Mouse (Mus musculus) spleen, postnatal 10 days (tissue): ENCODE measurements around the gene Uvssa.

ENCODE experiments used
- DNase-seq, 2 experiments: peaks; one replicate each; pipeline ENCODE4 v3.0.0; 2021 to 2022; ENCODE audit warnings: low spot score in 2 of 2

Uvssa gene

GRCm38 (mm10) chr5:33372331-33373038 is 5.9 kb upstream of the Uvssa start:
- peak; percentile 16 to 27 for DNase-seq

- DNase-seq: no peak
Measured at GRCm38 (mm10) chr5:33377176-33377575, 1.2 kb upstream of the Uvssa start.

GRCm38 (mm10) chr5:33377801-33378301 is 498 bp upstream of the Uvssa start:
- peak in 1 of 2 experiments; percentile 49 for DNase-seq

GRCm38 (mm10) chr5:33387550-33387949 is 9.2 kb downstream of the Uvssa start:
- no peak for DNase-seq

GRCm38 (mm10) chr5:33393803-33394202 is 15.5 kb downstream of the Uvssa start:
- peak; percentile 37 to 80 for DNase-seq

- DNase-seq: no peak
Measured at GRCm38 (mm10) chr5:33395693-33396092, 17.3 kb downstream of the Uvssa start.

- no peak for DNase-seq
Measured at GRCm38 (mm10) chr5:33396828-33397227, 18.5 kb downstream of the Uvssa start.

GRCm38 (mm10) chr5:33400819-33401218 is 22.5 kb downstream of the Uvssa start:
- no peak for DNase-seq

GRCm38 (mm10) chr5:33420313-33420712 is 42.0 kb downstream of the Uvssa start:
- no peak for DNase-seq

- DNase-seq: no peak
Measured at GRCm38 (mm10) chr5:33427461-33427860, 49.1 kb downstream of the Uvssa start.

- DNase-seq: no peak
Measured at GRCm38 (mm10) chr5:33430106-33430505, 51.8 kb downstream of the Uvssa start.

- DNase-seq: no peak
Measured at GRCm38 (mm10) chr5:33430511-33431172, 52.3 kb downstream of the Uvssa start.

GRCm38 (mm10) chr5:33431173-33432005 is 53.0 kb downstream of the Uvssa start:
- no peak for DNase-seq

- DNase-seq: no peak
Measured at GRCm38 (mm10) chr5:33432057-33432935, 53.9 kb downstream of the Uvssa start.

GRCm38 (mm10) chr5:33433201-33434138 is 55.1 kb downstream of the Uvssa start, which contains the start of gene Nkx1-1:
TSS of gene Nkx1-1 (minus strand) at chr5:33433976.
- DNase-seq: no peak

GRCm38 (mm10) chr5:33434141-33434780 is 55.9 kb downstream of the Uvssa start:
- no peak for DNase-seq

GRCm38 (mm10) chr5:33435151-33435550 is 56.8 kb downstream of the Uvssa start:
- no peak for DNase-seq

GRCm38 (mm10) chr5:33435941-33436340 is 57.6 kb downstream of the Uvssa start:
- no peak for DNase-seq

GRCm38 (mm10) chr5:33438214-33438613 is 59.9 kb downstream of the Uvssa start:
- peak; percentile 65 to 92 for DNase-seq
